Mouse (Mus musculus): ENCODE results near the gene Gimap5.

DNA sequence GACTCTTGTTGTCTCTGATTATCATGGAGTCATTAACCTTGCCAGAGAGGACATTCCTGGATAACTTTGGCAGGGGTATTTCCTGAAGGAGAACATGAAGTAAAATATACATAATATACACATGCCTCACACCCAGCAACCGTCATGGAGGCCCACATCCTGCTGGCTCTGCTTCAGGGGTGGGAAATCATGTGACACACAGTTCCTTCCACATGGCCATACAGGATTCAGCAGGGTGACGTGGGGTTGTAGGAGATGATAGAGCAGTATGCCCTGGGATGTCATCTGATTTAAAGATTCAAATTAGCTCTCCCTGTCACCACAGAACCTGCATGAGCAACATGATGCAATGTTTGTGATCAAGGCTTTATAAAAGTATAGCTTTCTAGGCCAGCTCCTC is 41.9 kb downstream of the Gimap5 start:
- TF ChIP-seq CTCF (IDR thresholded peaks at IDR 0.05; ENCODE audit: insufficient read depth, low read length) (no peak), POLR2A (IDR thresholded peaks at IDR 0.05; ENCODE audit: borderline replicate concordance, extremely low read depth, low read depth, low read length) (no peak)

Measured in lung, adult 2 months (tissue).